Mouse (Mus musculus): ENCODE measurements around the gene Clec2l.

The Clec2l gene

DNA sequence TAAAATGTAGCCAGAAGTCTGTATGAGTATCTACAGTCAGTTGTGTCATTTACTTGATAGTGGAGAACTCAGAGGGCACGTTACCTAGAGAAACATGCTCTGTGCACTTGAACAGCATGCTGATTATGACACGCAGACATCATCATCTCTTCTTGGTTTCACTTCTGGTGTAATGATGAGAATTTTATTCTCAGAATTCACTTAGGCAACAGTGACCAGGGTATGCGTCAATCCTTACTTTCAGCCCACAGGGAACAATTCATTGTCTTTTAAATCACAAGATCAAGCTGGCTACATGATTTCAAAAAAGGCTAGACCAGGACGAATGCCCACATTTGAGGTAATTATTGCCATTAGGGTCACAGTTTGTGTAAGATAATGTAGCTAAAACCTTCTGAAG lies 27.7 kb downstream of the Clec2l start:
- H3K36me3 ChIP-seq (ENCODE audit: control insufficient read depth, insufficient read depth, low read length, poor library complexity, severe bottlenecking) = no peaks in the 10 kb centered on the region
- DNase-seq (ENCODE audit: low read depth, low spot score) = no peak
- no peaks in the 10 kb centered on the region for H3K27me3 ChIP-seq (ENCODE audit: control insufficient read depth, insufficient read depth, low read length, poor library complexity, severe bottlenecking)

DNA sequence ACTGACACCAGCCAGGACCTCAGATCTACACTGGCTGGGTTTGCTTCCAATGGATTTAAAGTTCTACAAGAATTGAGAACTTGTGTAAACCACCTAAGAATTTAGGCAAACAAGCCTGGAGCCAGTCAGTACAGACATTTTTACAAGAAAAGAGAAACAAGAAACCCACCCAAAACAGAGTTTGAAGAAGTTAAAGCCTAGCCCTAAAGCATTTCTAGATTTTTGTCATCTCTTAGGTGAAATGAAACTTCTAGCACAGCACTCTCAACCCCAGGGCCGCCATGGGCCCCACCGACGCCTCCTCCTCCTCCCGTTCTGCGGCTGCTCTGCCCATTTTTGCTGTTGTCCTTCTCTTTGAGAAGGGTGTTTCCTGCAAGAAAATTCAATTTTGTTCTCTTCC lies 28.2 kb downstream of the Clec2l start:
- H3K27me3 ChIP-seq (ENCODE audit: control insufficient read depth, insufficient read depth, low read length, poor library complexity, severe bottlenecking) = no peaks in the 10 kb centered on the region
- DNase-seq (ENCODE audit: low read depth, low spot score) = no peak
- no peaks in the 10 kb centered on the region for H3K36me3 ChIP-seq (ENCODE audit: control insufficient read depth, insufficient read depth, low read length, poor library complexity, severe bottlenecking)

DNA sequence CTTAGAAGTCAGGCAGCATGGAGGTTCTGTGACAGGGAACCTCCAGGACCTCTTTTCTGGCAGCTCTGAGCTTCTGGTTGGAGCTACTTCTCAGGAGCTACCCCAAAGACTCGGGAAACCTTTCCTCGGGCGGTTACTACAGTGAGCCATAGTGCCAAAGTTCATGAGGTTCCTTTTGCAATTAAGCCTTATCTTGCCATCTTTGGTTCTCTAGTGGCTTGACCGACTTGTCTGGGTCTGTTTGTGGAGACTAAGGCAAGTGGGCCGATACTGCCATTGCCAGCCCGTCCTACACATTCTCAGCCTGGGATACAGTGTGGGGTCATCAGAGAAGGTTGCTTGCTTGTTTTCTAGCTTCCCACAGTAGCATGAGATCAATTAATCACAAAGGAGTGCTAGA lies 29.7 kb downstream of the Clec2l start:
- no peak for DNase-seq (ENCODE audit: low read depth, low spot score)
- H3K36me3 ChIP-seq (ENCODE audit: control insufficient read depth, insufficient read depth, low read length, poor library complexity, severe bottlenecking) = no peaks in the 10 kb centered on the region
- no peaks in the 10 kb centered on the region for H3K27me3 ChIP-seq (ENCODE audit: control insufficient read depth, insufficient read depth, low read length, poor library complexity, severe bottlenecking)

DNA sequence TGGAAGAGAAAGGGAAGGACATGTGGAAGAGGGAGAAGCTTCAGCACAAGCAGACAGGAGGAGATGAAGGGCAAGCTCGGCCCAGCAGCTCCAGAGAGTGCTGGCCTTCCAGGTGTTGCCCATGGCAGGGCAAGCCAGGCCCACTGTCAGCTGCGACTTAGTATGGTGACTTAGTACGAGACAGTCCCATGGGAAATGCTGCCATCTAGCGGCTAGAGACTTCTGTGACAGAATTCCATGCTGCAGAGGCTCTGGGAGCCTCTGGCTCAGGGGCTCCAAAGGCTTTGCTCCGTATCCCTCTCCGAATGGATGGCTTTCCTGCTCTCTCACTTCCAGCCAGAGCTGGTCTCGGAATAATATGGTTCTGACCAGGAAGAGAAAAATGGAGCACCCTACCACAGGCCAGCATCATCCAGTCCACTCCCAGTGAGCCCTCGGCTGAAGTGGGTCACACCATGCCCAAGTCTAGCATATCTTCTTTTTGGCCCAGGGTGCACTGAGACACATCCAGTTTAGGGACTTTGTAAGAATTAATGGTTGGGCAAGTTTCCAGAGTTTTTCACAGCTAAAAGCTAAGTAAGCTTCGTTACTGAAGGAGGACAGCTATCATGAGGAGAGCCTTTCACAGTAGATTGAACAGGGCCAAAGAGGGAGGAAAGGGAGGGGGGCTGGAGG lies 32.6 kb downstream of the Clec2l start:
- no peaks in the 10 kb centered on the region for H3K27me3 ChIP-seq (ENCODE audit: control insufficient read depth, insufficient read depth, low read length, poor library complexity, severe bottlenecking)
- DNase-seq (ENCODE audit: low read depth, low spot score) = peak; percentile 84

DNA sequence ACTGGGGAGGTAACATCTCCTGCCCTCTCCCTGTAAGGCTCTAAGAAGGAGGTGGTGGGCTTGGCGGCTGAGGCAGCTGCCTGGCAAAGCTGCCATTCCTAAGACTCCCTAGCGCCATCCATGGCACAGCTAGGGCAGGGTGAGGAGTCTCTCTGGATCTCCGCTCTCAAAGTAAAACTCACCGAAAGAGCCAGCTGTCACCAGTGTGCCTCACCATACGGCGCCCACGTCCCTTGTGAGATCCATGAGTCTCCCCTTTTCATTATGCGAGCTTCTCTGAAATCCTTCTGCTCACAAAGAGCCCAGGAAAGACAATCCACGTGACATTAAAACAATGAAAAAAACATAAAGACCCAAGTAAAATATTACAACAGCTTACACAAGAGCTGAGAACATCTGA lies 33.7 kb downstream of the Clec2l start:
- Histone ChIP-seq H3K27me3 (ENCODE audit: control insufficient read depth, insufficient read depth, low read length, poor library complexity, severe bottlenecking) (no peaks in the 10 kb centered on the region), H3K36me3 (ENCODE audit: control insufficient read depth, insufficient read depth, low read length, poor library complexity, severe bottlenecking) (no peaks in the 10 kb centered on the region)
- no peak for DNase-seq (ENCODE audit: low read depth, low spot score)

More for the DNA sequence above, 32.6 kb downstream of the Clec2l start:
- H3K36me3 ChIP-seq (ENCODE audit: control insufficient read depth, insufficient read depth, low read length, poor library complexity, severe bottlenecking) = no peaks in the 10 kb centered on the region

DNA sequence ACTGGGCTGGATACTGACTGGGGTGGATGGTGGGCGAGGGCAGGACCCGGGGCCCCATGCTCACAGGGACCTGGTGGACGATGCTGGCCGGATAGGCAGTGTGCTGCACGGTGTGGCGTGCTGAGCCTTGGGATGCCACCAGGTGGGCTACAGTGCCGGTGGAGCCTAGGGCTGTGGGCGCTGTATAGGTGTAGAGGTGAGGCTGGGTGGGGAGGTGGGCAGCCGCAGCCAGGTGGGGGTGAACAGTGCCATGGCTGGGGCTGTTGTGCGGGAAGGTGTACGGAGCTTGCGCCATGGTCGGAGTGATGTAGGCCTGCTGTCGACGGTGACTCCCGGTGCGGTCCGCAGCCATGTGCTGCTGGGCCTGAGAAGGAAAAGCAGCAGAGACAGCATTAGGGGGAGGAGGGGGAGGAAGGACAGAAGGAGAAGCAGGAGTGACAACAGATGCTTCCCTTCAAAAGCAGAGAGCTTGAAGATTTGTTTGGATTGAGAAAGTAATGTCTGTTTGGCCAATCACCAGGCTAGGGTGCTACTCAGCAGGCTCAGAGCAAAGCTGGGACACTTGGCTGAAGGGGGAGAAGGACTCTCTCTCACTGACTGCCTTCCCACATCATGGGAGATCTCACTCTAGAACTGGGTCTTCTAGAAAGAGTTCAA lies 35.5 kb downstream of the Clec2l start:
- Histone ChIP-seq H3K27me3 (ENCODE audit: control insufficient read depth, insufficient read depth, low read length, poor library complexity, severe bottlenecking) (no peaks in the 10 kb centered on the region), H3K36me3 (ENCODE audit: control insufficient read depth, insufficient read depth, low read length, poor library complexity, severe bottlenecking) (no peaks in the 10 kb centered on the region)
- no peak for DNase-seq (ENCODE audit: low read depth, low spot score)

DNA sequence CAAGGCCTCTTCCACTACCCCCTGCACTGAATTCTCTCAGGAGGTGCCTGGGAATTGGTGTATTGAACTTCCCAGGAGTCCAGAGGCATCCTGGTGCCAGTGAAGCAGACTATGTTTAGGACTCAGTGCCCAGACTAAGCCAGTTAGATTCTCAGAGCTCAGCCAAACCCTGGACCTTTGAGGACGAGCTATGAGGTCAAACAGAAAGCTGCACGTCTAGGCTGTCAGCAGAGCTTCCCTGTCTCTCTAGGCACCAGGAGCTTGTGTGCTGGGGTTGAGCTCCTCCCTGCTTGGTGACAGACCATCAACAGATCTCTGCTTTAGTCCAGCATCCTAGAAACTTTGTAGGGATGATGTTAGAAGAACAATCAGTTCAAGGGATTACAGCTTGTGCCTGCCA lies 38.6 kb downstream of the Clec2l start:
- Histone ChIP-seq H3K27me3 (ENCODE audit: control insufficient read depth, insufficient read depth, low read length, poor library complexity, severe bottlenecking) (no peaks in the 10 kb centered on the region), H3K36me3 (ENCODE audit: control insufficient read depth, insufficient read depth, low read length, poor library complexity, severe bottlenecking) (no peaks in the 10 kb centered on the region)
- no peak for DNase-seq (ENCODE audit: low read depth, low spot score)

DNA sequence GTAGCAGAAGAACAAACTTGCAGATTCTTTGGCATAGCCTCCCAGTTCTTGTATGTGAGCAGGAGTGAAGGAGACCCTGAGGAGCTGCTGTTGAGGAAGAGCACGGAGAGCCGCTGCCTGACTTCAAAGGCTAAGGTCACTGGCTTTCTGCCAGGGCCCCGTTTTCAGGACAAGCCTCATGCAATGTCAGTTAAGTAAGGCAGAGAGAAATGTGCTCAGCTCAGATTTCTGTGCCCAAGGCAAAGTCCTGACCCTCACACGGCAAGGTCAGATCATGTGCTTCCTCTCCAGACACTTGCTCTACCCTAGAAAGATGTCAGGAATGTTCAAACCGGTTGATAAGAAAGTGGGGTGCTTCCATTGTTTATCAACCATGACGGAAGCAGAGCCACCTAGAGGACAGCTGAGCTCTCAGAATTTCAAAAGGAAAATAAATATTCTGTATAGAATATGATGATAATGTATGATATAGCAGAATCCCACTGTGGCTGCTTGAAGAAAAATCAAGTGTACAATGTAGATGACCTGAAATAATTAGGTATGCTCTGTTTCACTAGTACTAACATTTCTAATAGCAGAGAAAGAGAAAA lies 40.0 kb downstream of the Clec2l start:
- Histone ChIP-seq H3K27me3 (ENCODE audit: control insufficient read depth, insufficient read depth, low read length, poor library complexity, severe bottlenecking) (no peaks in the 10 kb centered on the region), H3K36me3 (ENCODE audit: control insufficient read depth, insufficient read depth, low read length, poor library complexity, severe bottlenecking) (no peaks in the 10 kb centered on the region)
- DNase-seq (ENCODE audit: low read depth, low spot score) = no peak

DNA sequence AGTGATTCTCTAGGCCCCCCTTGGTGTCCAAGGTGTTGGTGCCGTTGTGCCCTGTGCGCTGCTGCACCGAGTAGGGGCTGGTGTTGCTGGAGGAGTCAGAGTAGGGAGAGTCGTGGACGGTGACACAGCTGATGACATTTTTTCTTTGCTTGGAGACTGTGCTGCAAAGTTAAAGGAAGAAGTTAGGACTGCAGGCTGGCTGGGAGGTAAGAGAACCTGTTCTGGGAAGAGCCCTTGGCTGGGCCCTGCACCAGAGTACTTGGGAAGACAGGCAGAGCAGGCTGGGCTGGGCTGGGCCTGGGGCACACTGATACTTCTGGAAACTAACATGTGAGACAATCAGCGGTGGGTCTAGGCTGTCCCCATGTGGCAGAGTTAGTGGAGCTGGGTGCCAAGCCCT lies 40.7 kb downstream of the Clec2l start:
- no peaks in the 10 kb centered on the region for H3K36me3 ChIP-seq (ENCODE audit: control insufficient read depth, insufficient read depth, low read length, poor library complexity, severe bottlenecking)
- DNase-seq (ENCODE audit: low read depth, low spot score) = no peak
- no peaks in the 10 kb centered on the region for H3K27me3 ChIP-seq (ENCODE audit: control insufficient read depth, insufficient read depth, low read length, poor library complexity, severe bottlenecking)

DNA sequence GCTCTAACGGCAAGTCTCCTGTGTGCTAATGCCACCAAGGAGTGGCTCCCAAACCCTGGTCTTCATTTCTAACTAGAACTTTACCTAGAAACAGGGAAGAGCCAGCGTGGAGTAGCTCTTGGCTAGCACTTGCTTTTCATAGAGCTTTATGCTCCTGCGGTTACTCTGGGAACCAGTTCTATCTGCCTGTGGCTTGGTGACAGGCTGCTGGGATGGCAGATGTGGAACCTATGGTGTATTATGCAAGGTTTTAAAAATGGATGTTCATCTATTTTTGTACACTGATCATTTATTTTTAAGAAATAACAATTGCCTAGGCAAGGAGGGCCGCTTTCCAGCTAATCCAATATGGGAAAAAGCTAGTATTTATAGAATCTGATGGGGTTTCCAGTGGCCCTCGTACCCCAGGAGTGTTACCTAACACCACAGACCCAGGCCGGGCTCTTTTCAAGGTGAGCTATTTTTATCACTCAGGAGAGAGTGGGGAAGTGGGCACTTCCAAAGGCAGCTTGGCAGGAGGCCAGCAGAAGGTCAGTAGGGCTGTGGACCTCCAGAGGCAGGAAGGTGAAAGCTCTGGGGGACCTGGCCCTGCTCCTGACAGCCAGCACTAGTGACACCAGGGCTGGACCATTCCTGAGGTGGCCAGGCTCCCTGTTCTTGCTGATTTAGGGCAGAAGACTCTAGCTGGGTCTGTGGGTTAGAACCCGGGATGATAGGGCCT lies 41.6 kb downstream of the Clec2l start:
- no peaks in the 10 kb centered on the region for H3K36me3 ChIP-seq (ENCODE audit: control insufficient read depth, insufficient read depth, low read length, poor library complexity, severe bottlenecking)
- no peak for DNase-seq (ENCODE audit: low read depth, low spot score)
- no peaks in the 10 kb centered on the region for H3K27me3 ChIP-seq (ENCODE audit: control insufficient read depth, insufficient read depth, low read length, poor library complexity, severe bottlenecking)

DNA sequence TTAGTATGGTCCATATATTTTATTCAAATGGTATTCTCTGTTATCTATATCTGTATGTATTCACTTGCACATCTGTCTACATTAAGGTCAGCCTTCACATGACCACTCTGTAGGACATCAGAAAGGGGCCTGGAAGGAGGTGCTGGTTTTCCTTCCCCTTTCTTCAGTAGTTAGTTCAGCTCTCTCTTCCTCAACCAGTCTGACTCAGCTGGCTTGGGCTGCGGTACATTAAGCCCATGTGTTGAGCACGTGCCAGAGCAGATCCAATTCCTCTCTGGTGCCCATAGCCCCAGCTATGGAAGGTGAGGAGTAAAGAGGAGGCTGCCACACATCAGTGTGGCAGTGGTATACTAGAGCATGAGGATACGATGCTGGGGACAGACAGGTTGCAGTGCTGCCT lies 47.6 kb downstream of the Clec2l start:
- Histone ChIP-seq H3K36me3 (ENCODE audit: control insufficient read depth, insufficient read depth, low read length, poor library complexity, severe bottlenecking) (peaks cover under 1% of the 10 kb centered on the region; the same call in 1 of the 2 replicates), H3K27me3 (ENCODE audit: control insufficient read depth, insufficient read depth, low read length, poor library complexity, severe bottlenecking) (no peaks in the 10 kb centered on the region)
- peak; percentile 70 for DNase-seq (ENCODE audit: low read depth, low spot score)

DNA sequence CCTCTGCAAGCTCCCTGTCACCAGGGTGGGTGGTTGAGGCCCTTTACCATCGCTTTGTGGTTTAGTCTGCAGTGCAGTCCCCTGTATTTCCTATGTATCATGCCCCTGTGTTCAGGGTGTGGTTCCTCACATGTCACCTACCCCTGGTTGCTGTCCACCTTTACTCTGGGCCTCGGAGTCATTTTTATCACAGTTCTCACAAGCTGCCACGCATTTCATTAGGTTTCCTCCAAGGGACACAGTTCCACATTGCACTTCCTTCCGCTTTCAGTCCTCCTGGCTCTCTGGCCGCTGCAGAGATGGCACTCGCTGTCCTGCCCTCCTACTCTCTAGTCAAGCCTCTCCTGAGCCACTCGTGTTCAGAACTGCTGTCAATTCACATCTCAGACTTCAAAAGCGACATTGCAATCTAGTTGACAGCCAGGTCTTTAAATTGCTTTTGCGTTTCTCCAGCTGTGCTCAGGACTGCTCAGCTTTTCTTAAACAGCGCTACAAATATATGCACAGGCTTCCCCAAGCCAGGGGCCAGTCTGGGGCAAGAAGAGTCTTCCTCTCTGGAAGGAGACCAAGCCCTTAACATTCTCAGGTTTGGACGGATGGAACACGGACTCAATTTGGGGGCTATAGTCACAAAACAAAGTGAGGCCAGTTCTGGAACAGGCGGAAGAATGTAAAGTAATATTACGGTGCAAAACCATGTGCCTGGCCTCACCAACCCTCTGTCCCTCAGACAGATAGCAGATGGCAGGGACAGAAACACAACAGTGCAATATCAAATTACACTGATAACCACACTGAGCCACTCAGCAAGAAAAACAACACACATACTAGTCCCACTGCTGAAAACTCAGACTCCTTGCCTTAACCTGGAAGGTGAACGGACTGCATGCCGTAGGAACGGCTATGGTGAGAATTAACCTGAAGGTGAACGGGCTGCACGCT lies 51.4 kb downstream of the Clec2l start:
- peak; percentile 58 for DNase-seq (ENCODE audit: low read depth, low spot score)
- Histone ChIP-seq H3K27me3 (ENCODE audit: control insufficient read depth, insufficient read depth, low read length, poor library complexity, severe bottlenecking) (no peaks in the 10 kb centered on the region), H3K36me3 (ENCODE audit: control insufficient read depth, insufficient read depth, low read length, poor library complexity, severe bottlenecking) (peaks cover 3% of the 10 kb centered on the region; the same call in 1 of the 2 replicates)

DNA sequence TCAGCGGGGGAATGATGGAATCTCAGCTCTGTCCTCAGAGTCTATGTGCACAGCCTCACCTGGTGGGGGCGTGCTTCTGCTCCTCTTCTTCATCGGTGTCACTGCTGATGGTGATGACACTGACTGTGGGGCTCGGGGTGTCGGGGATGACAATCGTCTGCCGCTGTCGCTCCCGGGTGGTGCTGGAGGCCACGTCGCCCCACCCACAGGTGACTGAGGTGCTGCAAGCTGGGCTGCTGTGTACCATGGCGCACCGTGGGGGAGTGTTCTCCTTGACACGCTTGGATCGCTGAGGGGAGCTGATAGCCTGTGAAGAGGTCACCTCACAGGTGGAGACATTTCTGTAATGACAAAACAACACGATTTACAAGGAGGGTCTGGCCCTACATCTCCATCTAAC lies 53.0 kb downstream of the Clec2l start:
- no peak for DNase-seq (ENCODE audit: low read depth, low spot score)
- Histone ChIP-seq H3K27me3 (ENCODE audit: control insufficient read depth, insufficient read depth, low read length, poor library complexity, severe bottlenecking) (no peaks in the 10 kb centered on the region), H3K36me3 (ENCODE audit: control insufficient read depth, insufficient read depth, low read length, poor library complexity, severe bottlenecking) (peaks cover 3% of the 10 kb centered on the region; the same call in 1 of the 2 replicates)

DNA sequence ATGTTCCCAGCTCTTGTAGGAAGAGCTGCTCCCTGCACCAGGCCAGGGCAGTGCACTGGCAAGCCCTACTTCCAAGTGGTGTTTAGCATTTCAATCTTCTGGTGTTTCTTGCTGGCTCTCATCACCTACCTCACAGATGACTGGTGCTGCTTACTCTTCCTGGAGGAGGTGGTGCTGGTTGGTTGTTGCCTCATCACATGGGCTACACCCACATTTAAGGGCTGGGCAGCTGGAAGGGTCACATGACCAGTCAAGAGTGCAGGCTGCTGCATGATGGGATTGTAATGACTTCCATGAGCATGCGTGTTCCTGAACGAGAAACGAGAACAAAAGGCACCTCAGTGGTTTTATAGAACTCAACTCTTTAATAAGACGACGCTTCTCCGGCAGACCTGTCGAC lies 55.8 kb downstream of the Clec2l start:
- no peak for DNase-seq (ENCODE audit: low read depth, low spot score)
- H3K27me3 ChIP-seq (ENCODE audit: control insufficient read depth, insufficient read depth, low read length, poor library complexity, severe bottlenecking) = no peaks in the 10 kb centered on the region
- peaks cover 3% of the 10 kb centered on the region; the same call in 1 of the 2 replicates for H3K36me3 ChIP-seq (ENCODE audit: control insufficient read depth, insufficient read depth, low read length, poor library complexity, severe bottlenecking)

Data from splenic B cell, adult 2 months (primary cell).